Mouse (Mus musculus): Measurements from ENCODE around the gene Nudc. TPM values are rescaled to one million over a fixed set of nuclear protein-coding genes. Genes with fewer than 3 reads are reported as not detected.

The Nudc gene
- total RNA-seq, 4 experiments from 2014 or later = 120 to 138 (median 128) TPM

- no peak for DNase-seq (ENCODE audit: low spot score in 2 of 2)
Observed at GRCm38 (mm10) chr4:133493895-133494294, 51.9 kb downstream of the Nudc start.

GRCm38 (mm10) chr4:133491800-133492199, 54.0 kb downstream of the Nudc start:
- no peak for DNase-seq (ENCODE audit: low spot score in 2 of 2)

- no peak for DNase-seq (ENCODE audit: low spot score in 2 of 2)
Observed at GRCm38 (mm10) chr4:133489489-133490245, 56.1 kb downstream of the Nudc start.

GRCm38 (mm10) chr4:133488619-133489392, 57.0 kb downstream of the Nudc start:
- no peak for DNase-seq (ENCODE audit: low spot score in 2 of 2)

- no peak for DNase-seq (ENCODE audit: low spot score in 2 of 2)
Observed at GRCm38 (mm10) chr4:133486673-133487357, 59.0 kb downstream of the Nudc start.

- DNase-seq (ENCODE audit: low spot score in 2 of 2) = no peak
Observed at GRCm38 (mm10) chr4:133485691-133486425, 59.9 kb downstream of the Nudc start.

- DNase-seq (ENCODE audit: low spot score in 2 of 2) = no peak
Observed at GRCm38 (mm10) chr4:133484266-133485025, 61.4 kb downstream of the Nudc start.

Small RNA genes lying within 50 kb of the gene (microRNA-seq; reads per million reads assigned to microRNA genes)
- 0 reads per million in 2 experiments for gene Gm23158

Other genes starting within 250 kb of the Nudc start
- 10 to 100 TPM; 65.1 to 85.8 (median 72.2) TPM for gene Wdtc1, start 192.5 kb downstream of the Nudc start, total RNA-seq (2022)
- gene Slc9a1, start 176.3 kb downstream of the Nudc start, total RNA-seq (2022) = 10 to 100 TPM; 62.2 to 66.1 (median 65.1) TPM
- gene Tent5b, start 65.9 kb downstream of the Nudc start, total RNA-seq (2022) = under 1 TPM in 2 of 4 experiments, not detected in 2; 0.14 to 0.31 TPM
- 100 to 1,000 TPM; 159 to 177 (median 165) TPM for gene Trnp1, start 47.4 kb downstream of the Nudc start, total RNA-seq (2022)
- 1 to 10 TPM in 2 of 4 experiments, under 1 TPM in 2; 0.45 to 2.0 (median 1.2) TPM for gene Kdf1, start 27.0 kb downstream of the Nudc start, total RNA-seq (2022)
- not detected for gene Nr0b2, start 7.4 kb upstream of the Nudc start, total RNA-seq (2022)
- 1 to 10 TPM; 7.5 to 9.8 (median 8.8) TPM for gene Gpatch3, start 28.7 kb upstream of the Nudc start, total RNA-seq (2022)
- gene Gpn2, start 38.4 kb upstream of the Nudc start, total RNA-seq (2022) = 10 to 100 TPM in 2 of 4 experiments, 1 to 10 TPM in 2; 9.3 to 11.8 (median 10.3) TPM
- 1 to 10 TPM; 1.4 to 3.1 (median 2.1) TPM for gene Sfn, start 56.2 kb upstream of the Nudc start, total RNA-seq (2022)
- gene Zdhhc18, start 104.2 kb upstream of the Nudc start, total RNA-seq (2022) = 10 to 100 TPM; 30.7 to 44.0 (median 42.9) TPM
- 10 to 100 TPM in 2 of 4 experiments, 1 to 10 TPM in 2; 9.4 to 13.0 (median 11.3) TPM for gene Pigv, start 126.7 kb upstream of the Nudc start, total RNA-seq (2022)
- 10 to 100 TPM; 81.3 to 88.3 (median 83.1) TPM for gene Arid1a, start 210.8 kb upstream of the Nudc start, total RNA-seq (2022)

Measured in layer of hippocampus, adult 8-10 months (tissue).